Mouse (Mus musculus) bone marrow, adult 2 months (tissue): ENCODE results near the gene Ifitm3. TPM values are rescaled to one million over a fixed set of nuclear protein-coding genes. Genes with fewer than 3 reads are reported as not detected.
A peak's percentile ranks its signal among the peaks of the same experiment; 100 is the strongest.

ENCODE experiments used
- H3K27ac ChIP-seq: fragments of 200-500 bp; 2 replicates; pipeline ENCODE4 v1.5.1; 2012; ENCODE audit warnings: low read depth, mild to moderate bottlenecking, control low read depth, inconsistent platforms, low read length; ENCODE audit not compliant: control insufficient read depth, poor library complexity, insufficient read depth
- H3K4me1 ChIP-seq: fragments of 200-500 bp; 2 replicates; pipeline ENCODE4 v1.6.1; 2011; ENCODE audit warnings: low read length; ENCODE audit not compliant: control insufficient read depth, insufficient read depth
- H3K4me3 ChIP-seq: fragments of 200-500 bp; replicated peaks from 2 replicates; pipeline ENCODE3; 2011; ENCODE audit warnings: mild to moderate bottlenecking, low read depth, low read length, control low read depth; ENCODE audit not compliant: control insufficient read depth
- CTCF ChIP-seq: fragments of 200-500 bp; IDR thresholded peaks from 2 replicates; pipeline ENCODE4 v1.5.1; 2011; ENCODE audit warnings: low read length, control low read depth; ENCODE audit not compliant: control insufficient read depth, insufficient read depth
- POLR2A ChIP-seq: fragments of 200-500 bp; IDR thresholded peaks from 2 replicates; pipeline ENCODE4 v1.6.1; 2011; ENCODE audit warnings: low read depth, mild to moderate bottlenecking, control low read depth, low read length, borderline replicate concordance; ENCODE audit not compliant: control insufficient read depth
- WGBS: fragments of 180-500 bp; shearing (Covaris S2); methylation state at CpG from one replicate; pipeline ENCODE4 v1.1.7; 2018; 5-methylcytosine and 5-hydroxymethylcytosine counted together
- polyA plus RNA-seq: library from polyadenylated mRNA; stranded (reverse); fragments of >200 nt; gene quantifications from 2 replicates; pipeline ENCODE4 v1.2.4, GENCODE M21; 2011; ENCODE audit warnings: low replicate concordance; ENCODE audit not compliant: missing spikeins, insufficient read depth, insufficient read length

The Ifitm3 gene
- polyA plus RNA-seq: 166 and 209 TPM in 2 replicates

DNA sequence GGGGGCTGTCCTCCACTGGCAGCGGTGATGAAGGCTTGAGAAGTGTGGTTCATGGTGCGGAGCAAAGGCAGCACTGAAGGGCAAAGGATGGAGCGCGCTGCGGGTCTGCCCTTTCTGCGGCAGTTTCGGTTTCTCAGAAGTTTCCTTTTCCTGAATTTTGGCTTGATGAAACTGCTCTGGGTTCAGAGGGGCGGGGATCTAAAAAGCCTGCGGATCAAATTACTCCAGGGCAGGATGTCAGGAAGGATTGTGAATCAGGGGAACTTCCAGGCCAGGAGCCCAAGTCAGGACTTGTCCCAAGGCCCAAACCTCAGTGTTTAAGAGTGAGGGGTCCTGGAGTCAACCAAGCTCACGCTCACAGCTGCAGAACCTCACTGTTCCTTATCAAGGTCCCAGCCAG is at the start of gene Ifitm3:
Gene Ifitm3 (minus strand): TSS at position 178 of the 400 bp plus-strand sequence.
- H3K4me1 ChIP-seq: peaks cover 7% of the 10 kb centered on the region; the same call in 1 of the 2 replicates
- TF ChIP-seq POLR2A (peak; percentile 58), CTCF (no peak)
- 2% methylated on average over 10 of the region's 10 CpGs for WGBS
- H3K27ac ChIP-seq: peak within 1 kb of the TSS; percentile 73
- peak within 1 kb of the TSS; percentile 88 for H3K4me3 ChIP-seq

DNA sequence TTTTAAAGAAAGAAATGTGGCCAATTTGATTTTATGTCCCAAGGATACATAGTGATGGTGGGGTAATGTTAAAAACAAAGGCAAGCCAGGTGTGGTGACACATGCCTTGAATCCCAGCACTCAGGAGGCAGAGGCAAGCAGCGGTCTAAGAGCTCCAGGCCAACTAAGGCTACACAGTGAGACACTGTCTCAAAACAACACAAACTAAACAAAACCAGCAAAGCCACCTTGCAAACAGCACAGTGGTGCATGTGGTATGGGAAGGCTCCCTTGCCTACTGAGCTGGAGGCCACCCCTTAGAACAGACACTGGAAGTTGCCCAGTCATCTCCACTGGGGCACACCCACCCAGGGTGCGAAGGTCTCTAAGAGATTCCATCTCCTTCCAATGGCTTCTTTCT is 49.4 kb upstream of the Ifitm3 start:
- 69% methylated on average over 2 of the region's 2 CpGs for WGBS
- H3K27ac ChIP-seq: no peak overlapping the region
- TF ChIP-seq CTCF (no peak), POLR2A (no peak)
- peaks cover 6% of the 10 kb centered on the region for H3K4me1 ChIP-seq
- H3K4me3 ChIP-seq: no peak overlapping the region

DNA sequence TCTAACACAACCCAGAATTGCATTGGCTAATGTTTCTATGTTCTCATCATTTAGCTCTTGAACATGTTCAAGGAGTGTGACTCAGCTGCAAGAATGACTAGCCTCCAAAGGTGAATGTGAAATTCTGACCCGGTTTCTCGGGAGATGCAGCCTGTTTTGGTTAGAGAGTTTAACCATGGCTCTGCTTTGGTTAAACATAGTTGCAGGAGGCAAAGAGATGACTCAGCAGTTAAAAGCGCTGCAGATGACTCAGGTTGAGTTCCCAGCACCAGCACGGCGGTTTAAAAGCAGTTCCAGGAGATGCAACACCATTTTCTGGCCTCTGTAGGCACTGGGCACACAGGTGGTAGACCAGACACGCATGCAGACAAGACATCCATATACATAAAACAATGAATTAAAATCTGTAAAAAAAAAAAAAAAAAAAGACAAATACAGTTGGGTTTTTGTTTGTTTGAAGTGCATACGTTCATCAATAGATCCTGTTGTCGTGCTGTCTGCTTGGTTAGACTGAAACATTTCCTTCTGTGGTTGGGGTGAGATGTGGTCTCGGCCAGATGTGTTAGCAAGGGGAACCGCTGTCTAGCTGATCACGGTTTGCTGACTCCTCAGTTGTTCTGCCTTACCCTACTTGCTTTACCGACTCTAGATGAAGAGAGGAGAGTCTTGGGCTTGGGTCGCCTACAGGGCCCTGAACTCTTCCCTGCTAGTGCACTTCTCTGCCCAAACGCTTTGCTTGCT is 48.2 kb upstream of the Ifitm3 start:
- H3K4me1 ChIP-seq: peaks cover 2% of the 10 kb centered on the region; the same call in 1 of the 2 replicates
- TF ChIP-seq CTCF: no peak
- no peak for TF ChIP-seq POLR2A
- 48% methylated on average over 14 of the region's 14 CpGs for WGBS

DNA sequence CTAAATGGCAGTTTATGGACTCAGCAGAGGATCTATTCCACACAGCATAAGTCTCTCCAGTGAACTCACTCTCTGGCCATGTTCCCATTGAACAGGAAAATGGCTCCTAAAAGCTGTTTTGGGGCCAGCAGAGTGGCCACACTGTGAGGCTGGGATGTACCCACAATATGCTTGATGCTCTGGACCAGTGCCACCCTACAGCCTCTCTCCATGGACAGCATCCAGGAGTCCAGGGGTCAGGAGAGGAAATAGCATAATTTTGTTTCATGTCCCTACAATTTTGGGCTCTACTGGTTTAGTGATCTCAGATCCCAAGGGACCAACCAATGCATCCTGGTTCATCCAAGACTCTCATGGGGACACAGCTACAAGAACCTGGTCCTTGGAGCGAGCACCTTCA is 47.0 kb upstream of the Ifitm3 start:
- TF ChIP-seq CTCF (no peak), POLR2A (no peak)
- WGBS: 87% methylated on average over 1 of the region's 1 CpGs
- H3K27ac ChIP-seq: no peak overlapping the region; the same call in 1 of the 2 replicates
- H3K4me3 ChIP-seq: no peak overlapping the region
- no peaks in the 10 kb centered on the region; the same call in 1 of the 2 replicates for H3K4me1 ChIP-seq

More for the DNA sequence above, 48.2 kb upstream of the Ifitm3 start:
- H3K4me3 ChIP-seq: no peak overlapping the region
- no peak overlapping the region for H3K27ac ChIP-seq

DNA sequence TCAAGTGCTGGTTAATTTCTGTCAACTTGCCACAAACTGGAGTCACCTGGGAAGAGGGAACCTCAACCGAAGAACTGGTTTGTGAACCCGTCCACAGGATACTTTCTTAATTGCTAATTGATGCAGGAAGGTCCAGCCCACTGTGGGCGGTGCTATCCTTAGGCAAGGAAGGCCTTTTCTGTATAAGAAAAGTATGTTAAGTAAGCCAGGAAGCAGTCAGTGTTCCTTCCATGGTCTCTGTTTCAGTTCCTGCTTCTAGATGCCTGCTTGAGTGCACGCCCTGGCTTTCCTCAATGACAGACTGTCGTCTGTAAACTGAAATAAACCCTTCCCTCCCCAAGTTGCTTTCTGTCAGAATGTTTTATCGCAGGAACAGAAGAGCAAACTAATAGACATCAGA is 46.4 kb upstream of the Ifitm3 start:
- WGBS: 56% methylated on average over 6 of the region's 6 CpGs
- Histone ChIP-seq H3K4me3 (no peak overlapping the region), H3K27ac (no peak overlapping the region; the same call in 1 of the 2 replicates), H3K4me1 (no peaks in the 10 kb centered on the region; the same call in 1 of the 2 replicates)
- TF ChIP-seq POLR2A (no peak), CTCF (no peak)

DNA sequence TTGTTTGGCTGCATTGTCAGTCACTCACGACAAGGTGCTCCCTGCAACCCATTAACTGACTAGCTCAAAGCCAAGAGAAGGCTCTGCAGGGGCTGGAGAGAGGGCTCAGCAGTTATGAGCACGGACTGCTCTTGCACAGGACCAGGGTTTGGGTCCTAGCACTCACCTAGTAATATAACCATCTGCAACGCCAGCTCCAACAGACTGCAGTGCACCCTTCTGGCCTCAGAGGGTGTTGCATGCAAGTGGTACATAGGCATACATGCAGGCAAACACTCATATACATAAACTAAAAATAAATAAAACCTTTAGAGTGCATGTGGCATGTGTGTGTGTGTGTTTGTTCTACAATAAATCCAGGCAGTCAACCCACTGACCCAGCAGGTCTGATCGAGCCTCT is 45.2 kb upstream of the Ifitm3 start:
- Histone ChIP-seq H3K27ac (no peak overlapping the region), H3K4me3 (no peak overlapping the region), H3K4me1 (no peaks in the 10 kb centered on the region; the same call in 1 of the 2 replicates)
- TF ChIP-seq POLR2A: no peak
- no peak for TF ChIP-seq CTCF
- WGBS: 83% methylated on average over 4 of the region's 4 CpGs

DNA sequence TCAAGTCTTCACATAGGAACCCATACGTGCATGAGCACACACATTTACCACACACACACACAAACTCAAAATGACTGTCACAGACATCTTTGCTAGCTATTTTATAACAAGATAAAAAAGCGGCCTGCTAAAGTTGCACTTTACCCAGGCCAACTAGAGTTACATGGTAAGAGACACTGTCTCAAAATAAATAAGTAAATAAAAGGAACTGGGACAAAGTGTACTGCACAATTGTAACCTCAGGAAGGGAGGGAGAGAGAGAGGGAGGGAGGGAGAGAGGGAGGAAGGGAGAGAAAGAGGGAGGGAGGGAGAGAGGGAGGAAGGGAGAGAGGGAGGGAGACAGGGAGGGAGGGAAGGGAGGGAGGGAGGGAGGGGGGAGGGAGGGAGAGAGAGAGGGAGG is 41.9 kb upstream of the Ifitm3 start:
- no peak for TF ChIP-seq CTCF
- TF ChIP-seq POLR2A: no peak
- Histone ChIP-seq H3K27ac (no peak overlapping the region), H3K4me3 (no peak overlapping the region), H3K4me1 (peaks cover under 1% of the 10 kb centered on the region)
- WGBS: 73% methylated on average over 2 of the region's 2 CpGs

DNA sequence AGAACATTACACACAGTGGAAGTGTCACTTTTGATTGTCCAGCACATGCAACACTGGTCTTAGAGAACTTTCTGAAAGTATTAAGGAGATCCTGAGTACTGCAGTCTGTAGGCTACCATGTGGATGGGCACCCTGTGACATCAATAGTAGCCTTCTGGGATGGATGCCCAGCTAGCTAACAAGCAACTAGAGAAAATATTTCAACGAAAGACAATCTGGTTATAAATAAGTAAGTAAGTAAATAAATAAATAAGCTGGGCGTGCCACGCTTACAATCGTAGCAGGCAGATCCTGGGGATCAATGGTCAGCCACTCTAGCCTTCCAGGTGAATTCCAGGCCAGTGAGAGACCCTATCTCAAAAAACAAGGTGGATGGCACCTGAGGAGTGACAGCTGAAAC is 41.4 kb upstream of the Ifitm3 start:
- H3K4me1 ChIP-seq: peaks cover 2% of the 10 kb centered on the region
- no peak overlapping the region for H3K27ac ChIP-seq
- 87% methylated on average over 4 of the region's 4 CpGs for WGBS
- H3K4me3 ChIP-seq: no peak overlapping the region
- TF ChIP-seq CTCF (no peak), POLR2A (no peak)

DNA sequence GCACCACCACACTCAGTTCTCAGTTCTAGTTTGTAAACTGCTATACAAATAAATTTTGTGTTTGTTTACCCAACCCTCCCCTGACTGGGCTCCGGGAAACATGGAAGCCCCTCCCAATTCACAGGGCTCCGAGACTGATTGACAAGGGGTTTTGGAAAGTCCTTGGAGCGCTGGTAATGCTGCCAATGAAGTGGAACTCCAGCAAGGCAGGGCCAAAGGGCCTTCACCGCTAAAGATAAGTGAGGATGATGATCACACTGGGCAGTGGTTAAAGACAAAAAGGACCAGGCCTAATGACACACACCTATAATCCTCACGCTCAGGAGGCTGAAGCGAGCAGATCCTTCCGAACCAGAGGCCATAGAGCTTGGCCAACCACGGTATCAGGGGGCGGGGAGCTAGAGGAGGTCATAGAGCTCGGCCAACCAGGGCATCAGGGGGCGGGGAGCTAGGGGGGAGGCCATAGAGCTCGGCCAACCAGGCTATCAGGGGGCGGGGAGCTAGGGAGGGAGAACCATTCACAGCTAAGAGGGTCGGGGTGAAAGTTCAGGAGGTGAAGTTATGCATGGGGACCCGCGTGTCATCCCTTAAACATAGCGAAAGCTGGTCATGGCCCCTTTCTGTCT is 40.6 kb upstream of the Ifitm3 start:
- TF ChIP-seq CTCF: no peak
- TF ChIP-seq POLR2A: no peak
- Histone ChIP-seq H3K4me1 (peaks cover 5% of the 10 kb centered on the region), H3K27ac (no peak overlapping the region), H3K4me3 (no peak overlapping the region)
- WGBS: 78% methylated on average over 17 of the region's 17 CpGs
